Mouse (Mus musculus) testis, postnatal 10 days (tissue): ENCODE data around the gene Capn11.

ENCODE experiments used
- DNase-seq: peaks from one replicate; pipeline ENCODE4 v3.0.0; 2021; ENCODE audit warnings: low spot score

The Capn11 gene

GRCm38 (mm10) chr17:45597787-45598186 is 61.3 kb downstream of the Capn11 start:
- DNase-seq, result peak; percentile 54

DNA sequence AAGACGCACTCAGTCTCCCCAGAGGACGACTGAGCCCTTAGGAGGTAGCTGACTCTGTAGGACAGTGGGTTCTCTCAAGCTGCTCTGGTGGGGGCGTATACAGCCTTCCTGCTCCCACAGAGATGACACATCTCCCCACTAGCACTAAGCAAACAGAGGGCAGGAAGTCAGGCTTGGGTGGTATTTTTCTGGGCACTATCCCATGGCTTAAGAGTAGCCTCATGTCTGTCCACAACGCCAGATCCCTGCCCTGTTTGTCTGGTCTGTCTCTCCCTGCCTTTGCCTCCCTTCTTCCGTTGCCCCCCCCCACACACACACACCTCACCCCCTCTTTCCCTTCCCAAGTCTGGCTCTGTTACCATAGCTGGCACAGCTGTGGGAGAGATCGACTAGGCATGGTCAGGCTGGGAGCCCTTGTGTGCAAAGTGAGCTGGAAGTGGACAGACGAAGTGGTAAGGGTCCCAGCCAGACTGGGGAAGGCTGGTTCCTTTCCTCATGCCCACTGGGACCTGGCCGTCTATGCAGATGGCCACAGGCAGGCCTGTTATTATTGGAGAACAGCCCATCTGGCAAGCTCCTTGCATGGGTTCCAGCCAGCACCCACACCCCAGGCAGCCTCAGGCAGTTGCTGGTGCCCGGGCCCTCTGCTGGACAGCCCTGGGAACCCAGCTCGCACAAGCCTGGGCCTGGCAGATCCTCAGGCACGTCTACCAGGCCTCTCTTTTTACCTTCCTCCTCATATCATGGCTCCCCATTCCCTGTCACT is 62.3 kb downstream of the Capn11 start:
- DNase-seq, result peak; percentile 84

DNA sequence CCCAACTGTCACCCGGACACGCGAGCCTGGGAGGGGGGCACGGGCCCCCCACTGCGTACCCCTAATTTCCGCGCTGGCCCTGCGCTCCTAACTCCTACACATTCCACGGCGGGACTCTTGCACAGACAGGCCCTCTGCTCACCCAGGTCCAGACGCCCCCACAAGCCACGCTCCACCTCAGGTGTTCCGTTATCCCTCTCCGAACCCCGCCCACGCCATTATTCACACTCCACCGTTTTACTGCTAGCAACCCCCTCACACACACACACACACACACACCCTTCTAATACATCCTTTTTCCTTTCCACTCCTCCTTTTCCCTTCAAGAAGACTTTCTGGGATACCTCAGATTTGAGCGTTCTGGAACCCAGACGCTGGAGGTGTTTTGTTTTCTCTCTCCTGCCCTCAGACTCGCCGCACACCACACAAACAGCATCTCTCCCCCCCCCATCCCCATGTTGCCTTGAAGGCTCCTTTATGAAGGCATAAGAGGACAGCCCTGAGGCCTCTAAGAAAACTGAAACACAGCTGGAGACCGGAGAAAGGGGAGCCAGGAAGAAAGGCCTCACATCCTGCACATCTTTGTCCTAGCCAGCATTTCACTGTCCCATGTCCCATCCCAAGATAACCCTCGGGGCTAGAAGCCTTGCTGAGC is 63.3 kb downstream of the Capn11 start:
- DNase-seq, result no peak

- DNase-seq, result peak; percentile 93
These were observed 64.0 kb downstream of the Capn11 start for GRCm38 (mm10) chr17:45594881-45595735.

GRCm38 (mm10) chr17:45594195-45594594 is 64.9 kb downstream of the Capn11 start:
- DNase-seq, result no peak

DNA sequence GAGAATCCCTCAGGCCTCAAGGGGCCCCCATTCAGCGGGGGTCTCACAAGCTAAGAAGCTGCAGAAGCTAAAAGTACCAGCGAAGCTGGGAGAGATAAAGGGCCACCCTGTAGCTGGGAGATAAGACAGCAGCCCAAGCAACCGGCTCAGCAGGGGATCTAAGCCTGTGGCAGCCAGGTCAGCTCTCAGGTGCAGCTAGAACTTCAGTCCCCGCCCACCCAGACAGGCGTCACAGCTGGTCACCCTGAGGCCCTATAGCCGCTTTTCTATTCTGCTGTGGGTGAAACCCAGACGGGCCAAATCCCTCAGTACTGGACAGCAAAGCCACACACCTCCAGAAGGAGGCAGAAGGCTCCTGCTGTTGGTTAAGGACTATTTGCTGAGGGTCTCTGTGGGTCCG is 65.6 kb downstream of the Capn11 start:
- peak; percentile 62 for DNase-seq

- peak; percentile 70 for DNase-seq
These were observed 66.3 kb downstream of the Capn11 start for GRCm38 (mm10) chr17:45592606-45593431.

GRCm38 (mm10) chr17:45591701-45592605 is 67.2 kb downstream of the Capn11 start:
- DNase-seq, result peak; percentile 72

DNA sequence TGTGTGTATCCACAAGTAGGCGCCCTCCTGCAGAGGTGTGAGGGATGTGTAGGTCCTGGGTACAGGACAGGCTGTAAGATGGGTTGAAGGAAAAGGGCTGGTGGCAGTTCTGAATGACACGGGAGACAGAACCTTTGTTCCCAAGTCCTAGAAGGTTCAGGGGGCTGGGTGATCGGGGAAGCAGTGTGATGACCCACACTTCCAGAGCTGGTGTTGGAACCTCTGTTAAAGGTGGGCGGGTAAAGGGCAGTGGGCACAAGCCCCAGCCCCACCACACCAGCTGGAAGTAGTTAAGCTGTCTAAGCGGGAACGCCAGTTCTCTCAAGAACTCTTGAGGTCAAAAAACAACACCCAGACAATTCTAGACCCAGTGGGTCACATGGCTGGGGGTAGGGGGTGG is 68.7 kb downstream of the Capn11 start:
- DNase-seq, result peak; percentile 37

GRCm38 (mm10) chr17:45589844-45590243 is 69.3 kb downstream of the Capn11 start:
- peak; percentile 41 for DNase-seq

DNA sequence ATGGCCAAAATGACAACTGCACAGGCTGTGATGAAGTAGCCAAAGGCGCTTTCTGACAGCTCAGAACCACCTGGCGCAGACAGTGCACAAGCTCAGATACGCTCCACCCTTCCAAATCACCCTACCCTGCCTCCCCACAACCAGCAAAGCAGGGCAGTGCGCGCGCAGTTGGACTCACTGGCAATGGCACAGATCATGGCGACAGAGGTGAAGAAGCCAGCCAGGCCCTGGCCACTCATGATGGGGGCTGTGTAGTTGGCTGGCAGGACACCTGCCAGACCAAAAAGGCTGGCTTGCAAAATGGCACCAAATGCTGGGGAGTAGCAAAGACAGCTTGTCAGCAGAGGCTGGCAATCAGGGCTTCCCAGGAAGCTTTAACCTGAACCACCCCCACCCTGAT is 69.9 kb downstream of the Capn11 start:
- peak; percentile 39 for DNase-seq

GRCm38 (mm10) chr17:45588370-45588769 is 70.8 kb downstream of the Capn11 start:
- DNase-seq, result no peak

DNA sequence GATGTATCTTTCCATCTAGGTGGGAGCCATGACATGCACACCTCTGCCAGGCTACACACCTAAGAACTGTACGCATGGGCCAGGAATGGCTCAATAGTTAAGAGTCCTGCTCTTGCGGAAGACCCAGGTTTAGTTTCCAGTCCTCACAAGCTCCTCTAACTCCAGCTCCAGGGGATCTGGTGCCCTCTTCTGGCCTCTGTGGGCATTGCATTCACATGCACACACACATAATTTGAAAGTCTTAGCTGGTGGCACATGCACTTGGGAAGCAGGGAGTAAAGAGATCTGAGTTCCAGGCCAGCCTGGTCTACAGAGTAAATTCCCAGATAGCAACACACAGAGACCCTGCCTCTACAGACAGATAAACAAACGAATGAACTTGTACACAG is 72.7 kb downstream of the Capn11 start:
- DNase-seq, result no peak

- no peak for DNase-seq
These were observed 73.2 kb downstream of the Capn11 start for GRCm38 (mm10) chr17:45585725-45586448.

- DNase-seq, result peak; percentile 91
These were observed 74.0 kb downstream of the Capn11 start for GRCm38 (mm10) chr17:45584939-45585678.

- DNase-seq, result peak; percentile 95
These were observed 74.8 kb downstream of the Capn11 start for GRCm38 (mm10) chr17:45584096-45584896.

DNA sequence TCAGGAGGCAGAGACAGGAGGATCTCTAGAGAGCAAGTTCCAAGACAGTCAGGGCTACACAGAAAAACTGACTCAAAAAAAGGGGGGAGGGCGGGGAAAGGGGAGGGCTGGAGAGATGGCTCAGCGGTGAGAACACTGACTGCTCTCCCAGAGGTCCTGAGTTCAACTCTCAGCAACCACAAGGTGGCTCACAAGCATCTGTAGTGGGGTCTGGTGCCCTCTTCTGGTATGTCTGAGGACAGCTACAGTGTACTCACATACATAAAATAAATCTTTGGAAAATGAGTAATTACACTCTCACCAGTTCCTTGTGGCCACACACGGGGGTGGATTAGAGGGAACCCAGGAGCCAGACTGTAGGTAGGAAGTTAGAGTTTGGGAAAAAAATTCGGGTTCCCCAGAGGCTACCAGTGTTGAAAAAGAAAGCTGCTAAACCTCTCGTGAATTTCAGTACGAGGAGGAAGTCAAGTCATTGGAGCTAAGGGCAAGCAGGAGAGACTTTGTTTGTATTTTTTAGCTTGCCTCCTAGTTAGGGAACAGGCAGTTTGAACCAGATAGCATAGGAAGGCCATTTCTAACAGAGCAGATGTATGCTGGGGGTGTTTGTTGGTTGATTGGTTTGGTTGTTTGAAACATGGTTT is 76.3 kb downstream of the Capn11 start:
- no peak for DNase-seq

GRCm38 (mm10) chr17:45582188-45582587 is 76.9 kb downstream of the Capn11 start:
- no peak for DNase-seq
